Mouse (Mus musculus): Measurements from ENCODE around the gene Gm9970.
A peak's percentile ranks its signal among the peaks of the same experiment; 100 is the strongest.

Gene Gm9970

DNA sequence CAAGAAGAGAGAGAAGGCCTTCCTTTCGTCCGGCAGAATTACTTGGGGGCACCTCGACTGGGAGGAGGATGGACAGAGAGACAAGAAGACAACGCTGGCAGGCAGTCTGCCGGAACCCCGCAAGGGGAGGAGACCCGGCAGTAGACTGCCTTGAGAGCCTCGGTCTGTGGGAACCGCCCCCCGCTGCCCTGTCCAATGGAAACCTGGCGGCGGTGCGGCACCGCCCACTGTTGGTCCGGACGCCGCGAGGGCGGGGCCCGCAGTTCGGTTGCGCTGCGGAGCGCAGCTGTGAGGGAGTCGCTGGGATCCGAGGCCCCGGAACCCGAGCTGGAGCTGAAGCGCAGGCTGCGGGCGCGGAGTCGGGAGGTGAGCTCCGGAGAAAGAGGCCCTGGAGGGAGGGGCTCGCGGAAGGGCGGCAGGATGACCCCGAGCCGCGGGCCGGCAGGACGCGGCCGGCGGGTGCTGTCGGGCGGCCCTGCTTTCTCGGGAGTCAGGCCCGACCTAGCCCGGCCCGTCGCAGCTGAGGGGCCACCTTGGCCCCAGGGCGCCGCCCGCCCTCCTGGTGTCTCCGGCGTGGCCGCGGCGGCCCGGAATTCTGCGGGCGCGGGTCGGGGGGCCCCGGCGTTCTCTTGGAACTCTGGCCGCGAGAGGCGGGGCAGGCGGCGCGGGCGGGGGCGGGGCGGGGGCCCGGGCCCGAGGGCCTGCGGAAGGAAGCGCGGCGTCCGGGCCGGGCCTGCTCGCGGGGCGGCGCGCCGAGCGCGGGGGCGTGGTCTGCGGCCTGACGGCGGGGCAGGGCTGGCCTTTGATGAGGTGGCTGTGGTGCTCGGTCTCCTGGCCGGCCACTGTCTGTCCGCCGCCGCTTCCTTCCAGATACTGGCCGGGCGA lies at the start of gene Gm9970, which contains the start of gene Nrbp1:
Gene Gm9970 (minus strand): TSS at position 596 of the 885 bp plus-strand sequence.
Gene Nrbp1 (plus strand): TSS at position 228 of the 885 bp plus-strand sequence.
- DNase-seq (ENCODE audit: low read depth) = peak; percentile 90

GRCm38 (mm10) chr5:31289626-31290230 lies 48.7 kb upstream of the Gm9970 start:
- DNase-seq (ENCODE audit: low read depth) = no peak

GRCm38 (mm10) chr5:31288655-31289054 lies 47.6 kb upstream of the Gm9970 start:
- DNase-seq (ENCODE audit: low read depth) = no peak

GRCm38 (mm10) chr5:31288225-31288624 lies 47.2 kb upstream of the Gm9970 start:
- no peak for DNase-seq (ENCODE audit: low read depth)

DNA sequence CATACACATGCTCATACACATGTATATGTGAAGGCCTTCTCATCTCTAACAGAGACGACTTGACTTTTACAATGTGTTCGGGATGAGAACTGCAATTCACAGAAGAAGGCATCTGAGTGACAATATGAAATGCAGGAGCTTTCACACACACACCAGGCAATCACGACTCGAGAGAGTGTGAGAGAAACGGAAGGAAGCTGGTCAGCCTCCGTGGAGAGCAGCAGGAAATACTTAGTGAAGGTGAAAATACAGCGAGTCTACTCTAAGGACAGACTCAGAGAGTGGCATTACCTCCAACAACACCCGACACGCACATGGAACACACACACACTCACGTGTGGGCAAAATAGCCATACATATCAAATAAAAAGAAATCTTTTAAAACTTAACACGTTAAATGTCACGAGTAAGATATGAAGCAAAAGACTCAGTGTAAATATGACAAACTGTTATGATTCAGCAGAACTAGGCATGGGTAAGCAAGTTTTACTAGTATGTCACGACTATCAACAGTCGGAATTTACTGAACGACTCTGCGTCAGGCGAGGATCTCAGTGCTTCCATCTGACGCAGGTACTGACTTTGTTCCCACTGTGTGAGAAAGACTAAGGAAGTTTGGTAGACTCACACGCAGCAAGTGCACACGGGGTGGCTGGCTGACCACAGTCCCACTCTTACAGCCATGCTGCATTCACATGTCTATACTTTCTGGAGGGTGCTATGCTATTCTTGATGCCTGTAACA lies 38.4 kb upstream of the Gm9970 start:
- DNase-seq (ENCODE audit: low read depth) = no peak

DNA sequence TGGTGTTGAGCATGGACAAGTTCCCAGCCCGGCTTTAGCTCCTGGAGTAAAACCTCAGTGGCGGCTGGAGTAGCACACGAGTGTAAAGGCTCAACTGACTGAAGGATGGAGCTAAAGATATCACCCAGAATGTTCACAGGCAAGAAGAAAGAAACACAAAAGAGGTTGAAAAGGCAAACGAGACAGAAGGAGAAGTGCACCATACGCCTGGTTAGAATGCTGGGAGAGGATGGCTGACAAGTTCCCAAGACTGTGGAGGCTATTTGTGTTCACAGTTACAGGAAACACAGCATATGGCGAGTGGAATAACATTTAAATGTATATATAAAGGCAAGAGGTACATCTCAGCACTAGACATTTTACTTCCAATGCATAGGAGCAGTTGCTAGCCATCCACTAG lies 32.0 kb upstream of the Gm9970 start:
- DNase-seq (ENCODE audit: low read depth) = no peak

GRCm38 (mm10) chr5:31267686-31268085 lies 26.7 kb upstream of the Gm9970 start:
- no peak for DNase-seq (ENCODE audit: low read depth)

DNA sequence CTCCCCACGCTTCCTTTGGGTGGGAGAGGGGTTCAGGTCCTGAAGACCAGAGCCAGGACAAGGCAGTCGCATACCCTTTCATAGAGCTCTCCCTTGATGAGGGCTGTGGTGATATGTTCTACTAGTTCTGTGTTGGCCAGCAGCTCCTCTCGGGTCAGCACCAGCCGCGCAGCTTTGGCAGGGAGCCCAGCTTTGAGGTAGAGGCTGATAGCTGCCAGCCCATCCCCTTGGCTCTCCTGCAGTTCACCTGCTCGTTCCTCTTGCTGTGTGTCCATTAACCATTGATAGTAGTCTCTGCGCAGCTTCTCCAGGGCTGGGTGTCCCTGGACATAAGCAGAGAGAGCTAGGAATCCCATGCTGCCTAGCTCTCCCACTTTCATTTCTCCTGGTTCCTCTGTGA lies 25.1 kb upstream of the Gm9970 start:
- no peak for DNase-seq (ENCODE audit: low read depth)

DNA sequence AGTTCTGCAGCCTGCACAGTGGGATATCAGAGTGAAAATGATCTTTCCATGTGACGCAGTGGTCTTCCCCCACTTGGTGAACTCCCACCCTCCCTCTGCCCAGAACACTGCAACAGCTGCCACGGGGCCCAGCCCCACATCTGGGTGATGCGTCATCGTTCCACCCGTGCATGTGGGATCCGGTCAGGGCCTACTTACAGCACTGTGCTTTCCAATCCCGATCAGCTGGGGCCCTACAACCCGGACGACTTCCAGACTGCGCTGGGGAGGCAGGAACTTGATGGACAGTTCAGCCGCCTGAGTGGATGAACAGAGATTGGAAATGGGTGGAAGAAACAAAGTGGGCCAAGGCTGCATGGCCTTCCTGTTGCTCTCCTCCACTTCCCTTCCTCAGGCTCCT lies 16.6 kb upstream of the Gm9970 start:
- no peak for DNase-seq (ENCODE audit: low read depth)

GRCm38 (mm10) chr5:31255971-31256370 lies 14.9 kb upstream of the Gm9970 start:
- no peak for DNase-seq (ENCODE audit: low read depth)

DNA sequence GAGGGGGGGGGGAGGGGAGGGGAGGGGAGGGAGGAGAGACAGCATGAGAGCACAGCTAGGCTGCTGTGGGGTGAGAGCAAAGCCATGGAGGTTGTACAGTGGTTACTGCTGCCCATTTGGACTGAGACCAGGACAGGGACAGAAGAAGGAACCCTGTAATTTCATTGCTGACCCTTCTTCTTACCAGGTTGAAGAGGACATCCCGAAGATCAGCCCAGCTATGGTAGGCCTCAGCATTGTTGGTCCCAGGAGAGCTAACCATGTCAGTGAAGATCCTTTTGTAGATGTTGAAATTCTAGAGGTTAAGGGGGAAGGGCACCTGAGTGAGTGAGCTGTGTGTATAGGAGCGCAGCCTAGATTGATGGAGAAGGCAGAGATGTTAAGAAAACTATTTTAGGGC lies 14.3 kb upstream of the Gm9970 start:
- DNase-seq (ENCODE audit: low read depth) = no peak

GRCm38 (mm10) chr5:31254901-31255300 lies 13.9 kb upstream of the Gm9970 start:
- no peak for DNase-seq (ENCODE audit: low read depth)

DNA sequence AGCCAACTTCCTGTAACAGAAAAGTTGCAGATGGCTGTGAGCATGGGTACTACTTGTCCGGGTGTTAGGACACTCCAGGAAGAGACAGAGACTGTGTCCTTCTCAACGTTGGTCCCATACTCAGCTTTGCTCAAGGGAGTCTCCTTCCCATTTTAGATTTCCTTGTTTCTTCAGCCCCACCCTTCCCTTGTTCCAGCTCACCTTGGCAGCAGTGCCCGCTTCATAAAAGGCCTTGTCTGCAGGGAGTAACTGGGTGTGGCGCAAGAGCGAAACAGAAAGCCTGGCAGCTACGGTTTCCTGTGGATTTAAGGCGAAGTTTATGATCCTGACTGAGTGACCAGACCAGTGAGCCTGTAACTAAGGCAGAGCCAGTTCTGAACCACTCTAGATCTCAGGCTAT lies 13.4 kb upstream of the Gm9970 start:
- DNase-seq (ENCODE audit: low read depth) = no peak

DNA sequence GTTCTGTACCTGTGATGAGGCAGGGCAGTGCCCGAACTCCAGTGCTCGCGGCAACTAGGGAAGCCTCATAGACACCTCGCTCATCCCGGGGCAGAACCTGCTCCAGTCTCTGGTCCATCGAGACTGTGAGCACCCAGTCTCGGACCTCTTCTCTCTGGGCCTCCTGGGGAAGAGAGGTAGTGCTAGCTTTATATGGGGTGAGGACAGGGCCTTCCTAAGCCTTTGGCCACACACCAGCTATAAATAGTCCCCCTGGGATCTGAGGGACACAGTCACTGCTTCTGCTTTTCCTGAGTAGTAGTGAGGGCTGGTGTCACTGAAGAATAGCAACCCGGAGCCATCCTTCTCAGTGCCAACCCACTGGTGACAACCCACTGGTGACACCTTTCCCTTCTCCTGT lies 12.8 kb upstream of the Gm9970 start:
- no peak for DNase-seq (ENCODE audit: low read depth)

GRCm38 (mm10) chr5:31252795-31253545 lies 11.9 kb upstream of the Gm9970 start:
- DNase-seq (ENCODE audit: low read depth) = no peak

DNA sequence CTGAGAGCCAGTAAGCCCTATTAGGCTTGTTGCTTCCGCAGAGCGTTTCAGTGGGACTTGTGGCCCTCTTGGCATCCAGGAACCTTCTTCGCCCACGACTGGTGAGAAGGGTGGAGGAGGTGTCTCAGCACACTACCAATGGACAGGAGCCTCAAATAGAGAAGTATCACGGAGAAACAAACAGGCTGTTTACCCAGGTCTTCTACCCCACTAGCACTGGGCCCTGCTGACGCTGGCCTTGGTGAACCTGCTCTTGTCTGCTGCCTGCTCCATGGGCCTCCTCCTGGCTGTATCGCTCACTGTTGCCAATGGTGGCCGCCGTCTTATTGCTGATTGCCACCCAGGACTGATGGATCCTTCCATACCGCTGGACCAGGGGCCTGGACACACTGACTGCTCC lies 11.1 kb upstream of the Gm9970 start:
- DNase-seq (ENCODE audit: low read depth) = no peak

- DNase-seq (ENCODE audit: low read depth) = no peak
Observed at GRCm38 (mm10) chr5:31251541-31252101, 10.6 kb upstream of the Gm9970 start, which contains the start of gene Krtcap3. TSS of gene Krtcap3 (plus strand) at chr5:31251691.

DNA sequence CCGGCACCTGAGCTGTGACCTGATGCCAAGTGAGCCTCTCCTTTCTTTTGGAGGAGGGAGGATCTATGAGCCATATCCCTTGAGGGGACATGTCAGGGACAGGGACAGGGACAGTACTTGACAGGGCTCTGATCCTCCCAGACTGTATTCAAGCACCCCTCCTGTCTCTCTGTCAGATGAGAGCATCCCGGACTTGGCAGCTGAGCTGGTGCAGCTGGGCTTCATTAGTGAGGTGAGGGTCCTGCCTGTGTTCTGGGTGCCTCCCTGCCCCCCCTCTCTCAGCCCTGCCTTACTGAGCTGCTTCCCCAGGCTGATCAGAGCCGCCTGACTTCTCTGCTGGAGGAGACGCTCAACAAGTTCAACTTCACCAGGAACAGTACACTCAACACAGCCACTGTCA lies 9.7 kb upstream of the Gm9970 start:
- DNase-seq (ENCODE audit: low read depth) = no peak

DNA sequence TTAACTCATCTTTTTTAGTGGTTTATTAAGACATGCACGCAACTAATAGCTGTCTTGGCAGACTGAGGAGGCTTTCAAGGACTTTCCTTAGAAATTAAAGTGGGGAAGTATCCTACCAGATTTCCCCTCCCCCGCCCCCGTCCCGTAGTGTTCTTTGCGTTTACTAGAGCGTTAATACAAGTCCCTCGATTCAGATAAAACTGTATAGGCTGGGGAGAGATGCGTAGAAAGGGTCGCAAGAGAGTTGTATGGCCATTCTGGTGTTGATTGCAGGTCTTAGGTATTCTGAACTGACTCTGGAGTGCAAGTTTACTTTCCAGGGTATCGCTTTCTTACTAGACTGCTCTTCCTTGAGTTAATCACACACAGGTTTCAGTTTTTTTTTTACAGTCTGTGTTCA lies 1.2 kb upstream of the Gm9970 start:
- no peak for DNase-seq (ENCODE audit: low read depth)

DNA sequence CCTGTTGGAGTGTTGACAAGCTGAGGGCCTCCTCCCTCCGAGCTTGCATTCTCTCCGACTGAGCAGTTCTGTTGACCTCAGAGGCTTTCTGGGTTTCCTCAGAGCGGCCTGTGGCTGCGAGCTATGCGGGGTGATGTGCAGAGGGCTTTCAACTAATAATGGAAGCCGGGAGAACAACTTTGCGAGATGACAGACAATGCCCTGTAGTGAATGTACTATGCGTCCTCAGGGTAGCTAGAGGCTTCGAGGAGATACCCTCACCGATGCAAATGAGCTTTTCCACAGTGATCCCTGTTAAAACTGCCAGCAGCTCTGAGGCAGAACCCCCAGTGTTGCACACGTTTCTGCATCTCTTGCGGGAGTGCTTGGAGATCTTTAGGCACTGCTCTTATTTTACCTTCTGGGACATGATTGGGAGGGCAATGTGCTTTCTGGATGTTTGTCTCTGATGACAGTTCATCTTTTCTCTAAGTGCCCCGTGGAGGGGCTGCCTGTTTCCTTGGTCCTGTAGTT lies 546 bp upstream of the Gm9970 start:
- DNase-seq (ENCODE audit: low read depth) = no peak

- no peak for DNase-seq (ENCODE audit: low read depth)
Observed at GRCm38 (mm10) chr5:31226641-31227040, 14.4 kb downstream of the Gm9970 start.
